Mouse (Mus musculus) urinary bladder, postnatal 36 days (tissue): ENCODE results near the gene Hist1h3e.
"Not testable (repeated sequence)": the region's sequence is repeated elsewhere in the genome, so short reads cannot be mapped to it uniquely, and the experiment has no call there.

Experiments used
- DNase-seq, 2 experiments: peaks; one replicate each; pipeline ENCODE4 v3.0.0; 2022; ENCODE audit warnings: low spot score in 2 of 2, mixed read lengths in 1 of 2

The Hist1h3e gene

DNA sequence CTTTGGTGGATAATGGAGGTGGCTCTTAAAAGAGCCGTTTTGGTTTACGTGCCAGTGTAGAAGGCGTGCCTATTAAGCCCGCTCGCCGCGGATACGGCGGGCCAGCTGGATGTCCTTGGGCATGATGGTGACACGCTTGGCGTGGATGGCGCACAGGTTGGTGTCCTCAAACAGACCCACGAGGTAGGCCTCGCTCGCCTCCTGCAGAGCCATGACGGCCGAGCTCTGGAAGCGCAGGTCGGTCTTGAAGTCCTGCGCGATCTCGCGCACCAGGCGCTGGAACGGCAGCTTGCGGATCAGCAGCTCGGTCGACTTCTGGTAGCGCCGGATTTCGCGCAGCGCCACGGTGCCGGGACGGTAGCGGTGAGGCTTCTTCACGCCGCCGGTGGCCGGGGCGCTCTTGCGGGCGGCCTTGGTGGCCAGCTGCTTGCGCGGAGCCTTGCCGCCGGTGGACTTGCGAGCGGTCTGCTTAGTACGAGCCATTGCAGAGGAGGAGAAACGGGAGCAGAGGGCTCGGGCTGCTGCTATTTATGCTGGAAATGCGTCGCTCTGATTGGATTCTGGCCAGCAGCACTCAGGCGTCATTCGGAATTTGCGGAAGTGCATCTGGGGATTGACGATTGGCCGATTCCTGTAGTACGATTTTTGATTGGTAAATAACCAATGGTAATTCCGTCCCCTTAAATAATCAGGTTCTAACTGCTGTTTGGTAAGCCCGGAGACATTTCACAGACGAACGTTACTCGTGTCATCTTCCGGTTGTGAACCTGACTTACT lies at the start of gene Hist1h3e:
TSS of gene Hist1h3e (minus strand) at position 487 of the 777 bp plus-strand sequence.
- DNase-seq: peak; percentile 90 to 94

GRCm38 (mm10) chr13:23611638-23612037 lies 49.5 kb upstream of the Hist1h3e start:
- DNase-seq: no peak

GRCm38 (mm10) chr13:23610393-23610792 lies 48.2 kb upstream of the Hist1h3e start:
- no peak for DNase-seq

- no peak for DNase-seq
These were observed 47.7 kb upstream of the Hist1h3e start for GRCm38 (mm10) chr13:23609844-23610243.

DNA sequence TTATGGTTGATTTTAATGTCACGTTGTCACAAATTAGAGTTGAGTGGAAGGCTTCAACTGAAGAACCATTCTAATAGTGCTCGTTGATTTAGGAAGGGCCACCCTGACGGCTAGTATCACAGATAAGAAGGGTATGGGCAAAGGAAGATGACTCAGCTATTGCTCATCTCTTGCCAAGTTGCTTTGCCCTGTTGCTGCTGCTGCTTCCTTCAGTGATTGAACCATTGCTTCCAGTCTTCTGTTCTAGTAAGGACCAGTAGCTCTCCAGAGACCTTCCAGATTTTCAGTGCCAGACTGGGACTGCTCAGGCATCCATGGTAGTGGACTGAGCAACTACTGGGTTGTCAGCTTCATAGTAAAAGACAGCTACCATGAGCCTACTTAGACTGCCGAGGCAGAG lies 47.0 kb upstream of the Hist1h3e start:
- DNase-seq: no peak

GRCm38 (mm10) chr13:23605052-23605451 lies 42.9 kb upstream of the Hist1h3e start:
- DNase-seq: no peak

- no peak for DNase-seq
These were observed 42.3 kb upstream of the Hist1h3e start for GRCm38 (mm10) chr13:23604452-23604851.

DNA sequence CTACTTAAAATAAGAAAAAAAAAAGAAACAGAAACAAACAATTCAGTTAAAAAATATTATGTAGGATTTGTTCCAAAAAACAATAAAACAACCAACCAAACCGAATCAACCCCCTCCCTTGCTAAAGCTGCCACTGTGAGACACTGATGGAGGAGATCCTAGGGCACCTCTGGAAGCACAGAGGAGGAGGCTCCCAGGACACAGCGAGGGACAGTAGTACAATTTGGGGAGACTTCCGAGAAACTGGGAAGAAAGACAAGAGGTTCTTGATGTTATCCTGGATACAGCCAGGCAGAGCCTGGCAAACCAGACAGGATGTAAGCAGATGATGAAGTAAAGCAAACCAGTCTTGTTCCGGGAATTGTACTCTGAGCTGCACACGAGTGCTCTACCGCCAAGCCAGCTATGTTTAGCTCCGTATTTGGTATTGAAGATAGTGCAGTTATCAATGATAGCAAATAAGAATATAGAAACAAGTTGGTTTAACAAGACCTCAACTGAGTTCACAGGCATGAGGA lies 41.1 kb upstream of the Hist1h3e start:
- DNase-seq: no peak

DNA sequence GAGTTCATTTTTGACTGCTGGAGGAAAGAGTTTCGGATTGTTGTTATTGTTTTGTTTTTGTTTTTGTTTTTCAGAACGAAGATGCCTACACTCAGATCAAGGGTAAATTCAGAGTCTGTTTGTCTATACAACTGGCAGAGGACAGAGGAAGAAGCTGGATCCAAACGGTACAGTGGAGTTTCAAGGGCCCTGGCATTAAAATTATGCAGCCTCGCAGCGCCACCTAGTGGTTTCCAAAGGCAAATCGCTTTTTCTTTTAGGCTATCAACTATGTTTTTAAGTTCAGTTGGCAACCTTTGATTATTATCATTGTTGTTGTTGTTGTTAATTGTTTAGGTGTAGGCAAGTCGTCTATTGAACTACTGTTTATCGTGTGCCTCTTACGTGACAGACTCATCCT lies 35.8 kb upstream of the Hist1h3e start:
- DNase-seq: peak; percentile 64 to 77

- DNase-seq: no peak
These were observed 33.6 kb upstream of the Hist1h3e start for GRCm38 (mm10) chr13:23595622-23596372.

GRCm38 (mm10) chr13:23595185-23595584 lies 33.0 kb upstream of the Hist1h3e start:
- no peak for DNase-seq

GRCm38 (mm10) chr13:23593051-23593770 lies 31.0 kb upstream of the Hist1h3e start:
- DNase-seq: no peak

DNA sequence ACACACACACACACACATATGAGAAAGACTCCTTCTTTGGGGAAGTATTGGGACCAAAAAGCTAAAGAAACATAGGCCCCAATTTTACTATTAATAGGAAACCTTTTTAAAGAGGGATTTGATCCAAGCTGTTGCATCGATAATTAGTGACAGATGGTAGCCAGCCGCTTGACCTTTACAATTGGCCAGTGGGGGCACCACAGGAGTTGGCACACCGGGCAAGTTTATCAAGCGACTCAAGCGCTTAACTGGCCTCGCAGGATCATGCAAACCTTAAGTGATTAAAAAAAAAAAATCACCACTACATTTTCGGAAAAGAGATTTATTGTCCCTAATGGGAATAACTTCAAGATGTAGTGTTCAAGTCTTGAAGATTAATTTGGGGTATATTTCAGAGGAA lies 30.4 kb upstream of the Hist1h3e start:
- no peak for DNase-seq

- DNase-seq: not testable (repeated sequence)
These were observed 29.7 kb upstream of the Hist1h3e start for GRCm38 (mm10) chr13:23591886-23592285.

- DNase-seq: no peak
These were observed 29.0 kb upstream of the Hist1h3e start for GRCm38 (mm10) chr13:23591206-23591605.

GRCm38 (mm10) chr13:23586940-23587225 lies 24.7 kb upstream of the Hist1h3e start:
- no peak for DNase-seq

DNA sequence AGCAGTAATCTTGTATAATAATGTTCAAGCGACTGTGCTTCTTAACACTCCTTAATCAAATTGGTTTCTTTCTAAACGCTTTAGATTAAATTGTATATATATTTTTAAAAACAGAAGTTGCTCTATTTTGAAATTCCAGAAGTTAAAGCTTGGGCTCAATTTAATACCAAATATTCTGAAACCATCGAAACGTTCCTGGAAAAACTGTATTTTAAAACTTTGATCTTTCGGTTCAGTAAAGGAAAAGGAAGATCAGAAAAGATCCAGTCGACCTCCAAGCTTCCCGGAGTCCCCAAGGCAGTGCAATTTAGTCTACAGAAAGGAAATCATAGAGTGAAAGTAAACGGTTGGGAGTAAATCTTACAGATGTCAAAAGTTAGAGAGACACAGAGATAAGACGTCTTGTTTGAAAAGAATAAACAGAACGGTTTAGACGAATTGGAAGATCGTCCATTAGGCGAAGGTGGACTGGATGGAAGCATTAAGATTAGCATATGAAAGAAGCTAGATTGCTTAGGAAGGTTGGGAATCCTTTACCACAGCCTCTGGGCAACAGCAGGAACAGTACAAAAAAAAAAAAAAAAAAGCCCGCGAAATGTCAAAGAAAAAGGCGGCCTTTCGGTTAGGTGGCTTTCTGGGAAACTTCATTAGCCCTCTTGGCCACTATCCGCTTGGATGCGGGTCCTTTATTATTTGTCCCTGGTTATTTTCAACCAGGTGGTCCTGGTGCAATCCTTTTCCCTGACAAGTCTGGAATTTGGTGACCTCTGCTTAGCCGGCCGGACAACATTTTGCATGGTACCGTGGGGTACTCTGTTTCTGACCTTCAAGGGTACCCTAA lies 24.1 kb upstream of the Hist1h3e start:
- no peak for DNase-seq

- peak in 1 of 2 experiments; percentile 72 for DNase-seq
These were observed 23.4 kb upstream of the Hist1h3e start for GRCm38 (mm10) chr13:23585442-23586098.

- peak; percentile 78 to 79 for DNase-seq
These were observed 22.9 kb upstream of the Hist1h3e start for GRCm38 (mm10) chr13:23585029-23585441.

GRCm38 (mm10) chr13:23584331-23584730 lies 22.2 kb upstream of the Hist1h3e start:
- no peak for DNase-seq
